Mouse (Mus musculus): ENCODE measurements around the gene Itga7. TPM values are rescaled to one million over a fixed set of nuclear protein-coding genes. Genes with fewer than 3 reads are reported as not detected.
"Not testable (repeated sequence)": the region's sequence is repeated elsewhere in the genome, so short reads cannot be mapped to it uniquely, and the experiment has no call there.

Gene Itga7
- polyA plus RNA-seq, 1 experiment from 2014 or later = 1.1 TPM

DNA sequence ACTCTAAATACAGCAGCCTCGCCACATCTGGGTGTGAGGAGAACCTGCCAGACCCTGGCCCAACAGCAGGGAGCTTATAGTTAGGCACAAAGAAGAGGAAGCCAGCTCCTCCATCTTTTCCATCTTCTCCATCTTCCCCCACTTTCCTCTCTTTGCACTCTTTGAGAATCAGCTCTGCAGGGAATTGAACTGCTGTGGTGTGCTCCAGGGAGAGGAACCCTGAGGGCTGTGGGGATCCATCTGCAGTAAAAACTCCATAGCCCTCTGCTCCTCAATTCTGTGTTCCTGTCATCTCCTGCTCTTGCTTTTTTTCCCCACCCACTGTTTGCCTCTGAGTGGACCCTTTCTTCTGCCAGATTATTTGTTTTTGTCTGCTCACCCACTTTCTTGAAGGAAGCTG lies 55.5 kb downstream of the Itga7 start, which contains the start of gene Olfr9:
Gene Olfr9, plus strand, starts transcription at position 301 of the 400 bp plus-strand sequence.
- not testable (repeated sequence) for H3K36me3 ChIP-seq; H3K9me3 ChIP-seq; H3K4me1 ChIP-seq; DNase-seq (ENCODE audit: low spot score); H3K27me3 ChIP-seq (ENCODE audit: insufficient read depth, poor library complexity, severe bottlenecking); H3K27ac ChIP-seq; H3K4me3 ChIP-seq
- WGBS = 63% methylated on average over 1 of the region's 1 CpGs

GRCm38 (mm10) chr10:128990129-128990850 lies 56.7 kb downstream of the Itga7 start:
- 50% methylated on average over 7 of the region's 10 CpGs for WGBS
- not testable (repeated sequence) for H3K9me3 ChIP-seq; H3K27ac ChIP-seq; H3K36me3 ChIP-seq; H3K4me1 ChIP-seq; H3K27me3 ChIP-seq (ENCODE audit: insufficient read depth, poor library complexity, severe bottlenecking); H3K4me3 ChIP-seq
- DNase-seq (ENCODE audit: low spot score) = peak; percentile 6

GRCm38 (mm10) chr10:128990994-128991393 lies 57.4 kb downstream of the Itga7 start:
- H3K36me3 ChIP-seq = no peaks in the 10 kb centered on the region
- H3K27ac ChIP-seq = no peak overlapping the region
- no peaks in the 10 kb centered on the region for H3K27me3 ChIP-seq (ENCODE audit: insufficient read depth, poor library complexity, severe bottlenecking)
- no peaks in the 10 kb centered on the region for H3K9me3 ChIP-seq
- no peak overlapping the region for H3K4me3 ChIP-seq
- peak; percentile 56 for DNase-seq (ENCODE audit: low spot score)
- H3K4me1 ChIP-seq = no peaks in the 10 kb centered on the region

GRCm38 (mm10) chr10:128995796-128996195 lies 62.2 kb downstream of the Itga7 start:
- Histone ChIP-seq H3K4me3 (no peak overlapping the region), H3K36me3 (no peaks in the 10 kb centered on the region), H3K27me3 (ENCODE audit: insufficient read depth, poor library complexity, severe bottlenecking) (no peaks in the 10 kb centered on the region), H3K27ac (no peak overlapping the region), H3K4me1 (no peaks in the 10 kb centered on the region), H3K9me3 (no peaks in the 10 kb centered on the region)
- DNase-seq (ENCODE audit: low spot score) = peak; percentile 66
- WGBS = 80% methylated on average over 1 of the region's 1 CpGs

DNA sequence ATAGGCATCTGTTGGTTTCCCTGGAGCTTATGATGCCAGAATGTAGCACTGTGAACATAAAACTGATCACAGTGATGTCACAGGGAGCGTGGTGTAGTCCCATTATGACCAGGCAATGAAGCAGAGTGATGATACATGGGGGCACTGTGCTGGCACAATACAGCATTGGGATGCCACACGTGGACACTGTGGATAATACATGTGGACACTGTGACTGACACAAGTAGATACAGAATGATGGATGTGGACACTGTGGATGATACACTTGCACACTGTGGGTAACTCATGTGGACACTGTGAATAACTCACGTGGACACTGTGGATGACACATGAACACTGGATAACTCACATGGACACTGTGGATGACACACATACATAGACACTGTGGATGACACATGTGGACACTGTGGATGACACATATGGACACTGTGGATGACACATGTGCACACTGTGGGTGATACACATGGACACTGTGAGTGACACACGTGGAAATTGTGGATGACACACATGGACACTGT lies 63.0 kb downstream of the Itga7 start:
- WGBS = 71% methylated on average over 4 of the region's 4 CpGs
- no peaks in the 10 kb centered on the region for H3K27me3 ChIP-seq (ENCODE audit: insufficient read depth, poor library complexity, severe bottlenecking)

GRCm38 (mm10) chr10:129004032-129004920 lies 70.7 kb downstream of the Itga7 start:
- Histone ChIP-seq H3K9me3 (peaks cover 6% of the 10 kb centered on the region), H3K4me3 (no peak overlapping the region), H3K27me3 (ENCODE audit: insufficient read depth, poor library complexity, severe bottlenecking) (no peaks in the 10 kb centered on the region), H3K36me3 (no peaks in the 10 kb centered on the region), H3K4me1 (no peaks in the 10 kb centered on the region), H3K27ac (no peak overlapping the region)
- peak; percentile 53 for DNase-seq (ENCODE audit: low spot score)
- WGBS = 66% methylated on average over 14 of the region's 14 CpGs

More for the DNA sequence above, 63.0 kb downstream of the Itga7 start:
- peak; percentile 54 for DNase-seq (ENCODE audit: low spot score)
- no peaks in the 10 kb centered on the region for H3K4me1 ChIP-seq
- no peak overlapping the region for H3K27ac ChIP-seq
- H3K4me3 ChIP-seq = no peak overlapping the region
- H3K36me3 ChIP-seq = no peaks in the 10 kb centered on the region
- H3K9me3 ChIP-seq = no peaks in the 10 kb centered on the region

Other genes starting within 250 kb of the Itga7 start
- gene Rab5b, start 237.6 kb upstream of the Itga7 start, polyA plus RNA-seq (2016; fragmentation: Nextera tagmentation; extraction: Ambion mirVana) = 66.2 and 69.1 TPM in 2 replicates
- 0.75 and 0.89 TPM in 2 replicates for gene Pmel, start 229.6 kb upstream of the Itga7 start, polyA plus RNA-seq (2016; fragmentation: Nextera tagmentation; extraction: Ambion mirVana)
- gene Cdk2, start 228.8 kb upstream of the Itga7 start, polyA plus RNA-seq (2016; fragmentation: Nextera tagmentation; extraction: Ambion mirVana) = 106 and 110 TPM in 2 replicates
- 3.9 and 4.4 TPM in 2 replicates for gene Dgka, start 189.0 kb upstream of the Itga7 start, polyA plus RNA-seq (2016; fragmentation: Nextera tagmentation; extraction: Ambion mirVana)
- gene Pym1, start 185.9 kb upstream of the Itga7 start, polyA plus RNA-seq (2016; fragmentation: Nextera tagmentation; extraction: Ambion mirVana) = 31.8 and 45.4 TPM in 2 replicates
- gene Mmp19, start 142.9 kb upstream of the Itga7 start, polyA plus RNA-seq (2016; fragmentation: Nextera tagmentation; extraction: Ambion mirVana) = 0.28 and 1.7 TPM in 2 replicates
- gene Dnajc14, start 129.8 kb upstream of the Itga7 start, polyA plus RNA-seq (2016; fragmentation: Nextera tagmentation; extraction: Ambion mirVana) = 48.0 and 48.1 TPM in 2 replicates
- gene Tmem198b, start 129.4 kb upstream of the Itga7 start, polyA plus RNA-seq (2016; fragmentation: Nextera tagmentation; extraction: Ambion mirVana) = 13.6 and 16.3 TPM in 2 replicates
- 181 and 225 TPM in 2 replicates for gene Sarnp, start 116.5 kb upstream of the Itga7 start, polyA plus RNA-seq (2016; fragmentation: Nextera tagmentation; extraction: Ambion mirVana)
- gene Ormdl2, start 112.2 kb upstream of the Itga7 start, polyA plus RNA-seq (2016; fragmentation: Nextera tagmentation; extraction: Ambion mirVana) = 65.1 and 78.6 TPM in 2 replicates
- 4.6 and 5.7 TPM in 2 replicates for gene Gdf11, start 42.1 kb upstream of the Itga7 start, polyA plus RNA-seq (2016; fragmentation: Nextera tagmentation; extraction: Ambion mirVana)
- 313 and 322 TPM in 2 replicates for gene Cd63, start 32.8 kb upstream of the Itga7 start, polyA plus RNA-seq (2016; fragmentation: Nextera tagmentation; extraction: Ambion mirVana)
- gene Rdh5, start 10.9 kb upstream of the Itga7 start, polyA plus RNA-seq (2016; fragmentation: Nextera tagmentation; extraction: Ambion mirVana) = 8.8 and 9.9 TPM in 2 replicates
- 182 and 194 TPM in 2 replicates for gene Bloc1s1, start 9.8 kb upstream of the Itga7 start, polyA plus RNA-seq (2016; fragmentation: Nextera tagmentation; extraction: Ambion mirVana)
- not detected in 2 replicates for gene Mettl7b, start 27.2 kb downstream of the Itga7 start, polyA plus RNA-seq (2016; fragmentation: Nextera tagmentation; extraction: Ambion mirVana)
- not detected in 2 replicates for gene Olfr9, start 55.6 kb downstream of the Itga7 start, polyA plus RNA-seq (2016; fragmentation: Nextera tagmentation; extraction: Ambion mirVana)
- gene Olfr763, start 77.0 kb downstream of the Itga7 start, polyA plus RNA-seq (2016; fragmentation: Nextera tagmentation; extraction: Ambion mirVana) = not detected in 2 replicates
- gene Olfr764-ps1, start 106.1 kb downstream of the Itga7 start, polyA plus RNA-seq (2016; fragmentation: Nextera tagmentation; extraction: Ambion mirVana) = not detected in 2 replicates
- not detected in 2 replicates for gene Olfr765, start 116.2 kb downstream of the Itga7 start, polyA plus RNA-seq (2016; fragmentation: Nextera tagmentation; extraction: Ambion mirVana)
- gene Olfr766-ps1, start 135.2 kb downstream of the Itga7 start, polyA plus RNA-seq (2016; fragmentation: Nextera tagmentation; extraction: Ambion mirVana) = not detected in 2 replicates
- gene Olfr767, start 149.1 kb downstream of the Itga7 start, polyA plus RNA-seq (2016; fragmentation: Nextera tagmentation; extraction: Ambion mirVana) = not detected in 2 replicates
- gene Olfr768, start 165.6 kb downstream of the Itga7 start, polyA plus RNA-seq (2016; fragmentation: Nextera tagmentation; extraction: Ambion mirVana) = not detected in 2 replicates
- not detected in 2 replicates for gene Olfr769, start 184.0 kb downstream of the Itga7 start, polyA plus RNA-seq (2016; fragmentation: Nextera tagmentation; extraction: Ambion mirVana)
- gene Olfr770, start 205.2 kb downstream of the Itga7 start, polyA plus RNA-seq (2016; fragmentation: Nextera tagmentation; extraction: Ambion mirVana) = not detected in 2 replicates
- gene Olfr771, start 230.9 kb downstream of the Itga7 start, polyA plus RNA-seq (2016; fragmentation: Nextera tagmentation; extraction: Ambion mirVana) = not detected in 2 replicates
- gene Olfr772, start 244.1 kb downstream of the Itga7 start, polyA plus RNA-seq (2016; fragmentation: Nextera tagmentation; extraction: Ambion mirVana) = not detected in 2 replicates

Data from heart, embryonic 10.5 days (tissue).